ENCODE assay signal across 9 mouse cellular contexts in genomic region chr2:160000449-160000848, GRCm38 (mm10).
A peak's percentile ranks its signal among the peaks of the same experiment; 100 is the strongest.
DNase-seq lines count a peak whose midpoint lies in the region; ATAC-seq and TF ChIP-seq lines count a peak whose summit lies in the region.
"Had no signal": no experiment of that assay in that cellular context is flagged by ENCODE, and none has a peak within 500 bp of the region (broad histone marks: within the 10 kb centered on the region; RNA-seq: fewer than 3 reads in every experiment).

No protein-coding gene starts in this region.

- no peaks in the 10 kb centered on the region for H3K27me3 ChIP-seq in cerebellum, adult 2 months (ENCODE audit: control insufficient read depth, insufficient read depth, low read length)
- H3K27me3 ChIP-seq in kidney, postnatal 0 days (ENCODE audit: insufficient read depth, low read length): no peaks in the 10 kb centered on the region
- no peaks in the 10 kb centered on the region for H3K27me3 ChIP-seq in embryonic facial prominence, embryonic 10.5 days (replicated peaks; ENCODE audit: low read depth, poor library complexity, severe bottlenecking)

- no peak for TF ChIP-seq POLR2A in cerebellum, adult 2 months (IDR thresholded peaks at IDR 0.05; ENCODE audit: borderline replicate concordance, insufficient read depth, low read length)

- H3K9ac ChIP-seq in kidney, postnatal 0 days (ENCODE audit: low read depth, low read length): no peak overlapping the region

- no peak overlapping the region for H3K27ac ChIP-seq in cerebellum, adult 2 months (ENCODE audit: insufficient read depth, low read length)
- H3K27ac ChIP-seq in kidney, postnatal 0 days: no peak overlapping the region
- H3K27ac ChIP-seq in embryonic facial prominence, embryonic 10.5 days (replicated peaks): no peak overlapping the region

- TF ChIP-seq CTCF in cerebellum, adult 2 months (IDR thresholded peaks at IDR 0.05; ENCODE audit: borderline replicate concordance, insufficient read depth, low read depth, low read length): peak; percentile 4; the same call in 1 of the 2 replicates
- TF ChIP-seq CTCF in kidney, postnatal 0 days (IDR thresholded peaks at IDR 0.05; ENCODE audit: low read depth): peak; percentile 66; the same call in 1 of the 2 replicates

- DNase-seq in cerebellum, adult 2 months: no peak
- no peak for DNase-seq in cerebellum, adult 9-11 months
- DNase-seq in kidney, postnatal 0 days (ENCODE audit: low spot score): peak; percentile 27
- no peak for DNase-seq in kidney, postnatal 4 days
- DNase-seq in ES-CJ7 (ENCODE audit: low read depth, low spot score) (peak; percentile 53), MN1 (ENCODE audit: low spot score) (no peak)
- DNase-seq in embryonic facial prominence, embryonic 10.5 days (ENCODE audit: low spot score): peak; percentile 26
- no peak for DNase-seq in right cerebral cortex, postnatal 25 days

- no peaks in the 10 kb centered on the region for H3K4me1 ChIP-seq in cerebellum, adult 2 months (ENCODE audit: control insufficient read depth, insufficient read depth, low read length)
- H3K4me1 ChIP-seq in kidney, postnatal 0 days (replicated peaks; ENCODE audit: insufficient read depth, low read length): no peaks in the 10 kb centered on the region
- 0 out of 2 replicates have a peak, but pooled peaks cover 5% of the 10 kb centered on the region for H3K4me1 ChIP-seq in embryonic facial prominence, embryonic 10.5 days

- ATAC-seq in kidney, postnatal 0 days (replicated peaks; ENCODE audit: low FRiP score, low read depth): no peak

- WGBS in cerebellum, adult 2 months: 73% methylated on average over 4 of the region's 4 CpGs
- 72% methylated on average over 4 of the region's 4 CpGs for WGBS in kidney, postnatal 0 days
- 68% methylated on average over 4 of the region's 4 CpGs for WGBS in embryonic facial prominence, embryonic 10.5 days

- H3K4me2 ChIP-seq in kidney, postnatal 0 days (ENCODE audit: low read length): no peak overlapping the region

- no peaks in the 10 kb centered on the region for H3K36me3 ChIP-seq in kidney, postnatal 0 days (ENCODE audit: insufficient read depth, low read length)
- H3K36me3 ChIP-seq in embryonic facial prominence, embryonic 10.5 days (replicated peaks): no peaks in the 10 kb centered on the region

- H3K9me3 ChIP-seq in kidney, postnatal 0 days (replicated peaks; ENCODE audit: low read length): no peaks in the 10 kb centered on the region
- H3K9me3 ChIP-seq in embryonic facial prominence, embryonic 10.5 days: no peaks in the 10 kb centered on the region

- H3K4me3 ChIP-seq in cerebellum, adult 2 months (replicated peaks; ENCODE audit: insufficient read depth, low read depth, low read length): no peak overlapping the region
- no peak overlapping the region for H3K4me3 ChIP-seq in kidney, postnatal 0 days (replicated peaks; ENCODE audit: low read depth, low read length)
- H3K4me3 ChIP-seq in embryonic facial prominence, embryonic 10.5 days: no peak overlapping the region
- H3K4me3 ChIP-seq: erythroblast, embryonic 14.5 days had no signal

Comparison
In these comparisons a context has a peak if more than half of its experiments do, and no peak if none do; other contexts are left out.
1. DNase-seq: peak in kidney, postnatal 0 days (single experiment), ES-CJ7 (single experiment) and embryonic facial prominence, embryonic 10.5 days (single experiment); none in cerebellum, adult 2 months (0 of 2), cerebellum, adult 9-11 months (single experiment), kidney, postnatal 4 days (0 of 2), MN1 (single experiment) and right cerebral cortex, postnatal 25 days (single experiment).